Mouse (Mus musculus) ES-E14 (cell line): Measurements from ENCODE around the gene Bpifc. TPM values are rescaled to one million over a fixed set of nuclear protein-coding genes. Genes with fewer than 3 reads are reported as not detected.
A peak's percentile ranks its signal among the peaks of the same experiment; 100 is the strongest.

Experiments
- DNase-seq: peaks from one replicate; pipeline ENCODE4 v3.0.0-alpha.2; 2013; ENCODE audit warnings: low read depth, low spot score
- H3K27ac ChIP-seq: 2 replicates; pipeline ENCODE4 v1.5.1; 2012; ENCODE audit warnings: low read depth, mild to moderate bottlenecking, low read length, moderate library complexity, mixed read lengths; ENCODE audit not compliant: poor library complexity, insufficient read depth, severe bottlenecking
- H3K36me3 ChIP-seq: 2 replicates; pipeline ENCODE4 v1.6.1; 2012; ENCODE audit warnings: mild to moderate bottlenecking, low read length, moderate library complexity, mixed read lengths; ENCODE audit not compliant: control insufficient read depth, poor library complexity, insufficient read depth, severe bottlenecking
- H3K4me1 ChIP-seq, 2 experiments: fragments of 150-350 bp in 1 of 2; sonication (generic) in 1 of 2; 2 replicates each; pipeline ENCODE4 v1.6.1; 2012; ENCODE audit warnings: low read length in 2 of 2, mild to moderate bottlenecking in 1 of 2, mixed read lengths in 1 of 2; ENCODE audit not compliant: control insufficient read depth in 2 of 2, insufficient read depth in 2 of 2, poor library complexity in 1 of 2
- H3K4me3 ChIP-seq, 2 experiments: fragments of 150-350 bp in 1 of 2; sonication (generic) in 1 of 2; 2 replicates each; pipeline ENCODE4 v1.5.1; 2012; ENCODE audit warnings: low read length in 2 of 2, low read depth in 1 of 2, mild to moderate bottlenecking in 1 of 2, mixed read lengths in 1 of 2; ENCODE audit not compliant: insufficient read depth in 1 of 2, poor library complexity in 1 of 2, severe bottlenecking in 1 of 2
- H3K9ac ChIP-seq: 2 replicates; pipeline ENCODE4 v1.6.1; 2012; ENCODE audit warnings: low read depth, mild to moderate bottlenecking, low read length, mixed read lengths; ENCODE audit not compliant: poor library complexity, insufficient read depth, severe bottlenecking
- H3K9me3 ChIP-seq: fragments of 150-350 bp; sonication (generic); 2 replicates; pipeline ENCODE4 v1.6.1; 2012; ENCODE audit warnings: low read depth, mild to moderate bottlenecking, low read length; ENCODE audit not compliant: control insufficient read depth, insufficient read depth
- CHD2 ChIP-seq: IDR thresholded peaks from 2 replicates; pipeline ENCODE4 v1.6.1; 2014; ENCODE audit warnings: mild to moderate bottlenecking, low read depth, low read length, inconsistent platforms
- HCFC1 ChIP-seq: IDR thresholded peaks from 2 replicates; pipeline ENCODE4 v1.6.1; 2012; ENCODE audit warnings: low read length, inconsistent platforms, borderline replicate concordance; ENCODE audit not compliant: insufficient read depth
- MAFK ChIP-seq: IDR thresholded peaks from 2 replicates; pipeline ENCODE4 v1.6.1; 2014; ENCODE audit warnings: mild to moderate bottlenecking, low read depth, low read length, inconsistent platforms; ENCODE audit not compliant: insufficient read depth
- ZC3H11A ChIP-seq: IDR thresholded peaks from 2 replicates; pipeline ENCODE4 v1.6.1; 2012; ENCODE audit warnings: low read depth, mild to moderate bottlenecking, inconsistent platforms, low read length, borderline replicate concordance
- ZNF384 ChIP-seq: IDR thresholded peaks from 2 replicates; pipeline ENCODE4 v1.6.1; 2012; ENCODE audit warnings: low read depth, low read length, inconsistent platforms
- in situ Hi-C, 2 experiments: fragments of 600-800 bp; cut with MboI; formaldehyde crosslinking; loops; one replicate each; pipeline ENCODE4 v1.15.1; 2025; ENCODE audit warnings: low sequenced_read_pairs in 2 of 2, inconsistent platforms in 1 of 2; ENCODE audit not compliant: unreplicated experiment in 2 of 2
- total RNA-seq: library from RNA; depleted of rRNA; stranded (reverse); fragments of 300-350 nt; gene quantifications from 2 replicates; pipeline ENCODE4 v1.2.3, GENCODE M21; 2012

Gene Bpifc
- total RNA-seq, 1 experiment: not detected

- Histone ChIP-seq H3K4me1 (no peaks in the 10 kb centered on the region), H3K9ac (peak within 1 kb of the TSS; percentile 90), H3K4me3 (peak within 1 kb of the TSS; percentile 89 to 91), H3K36me3 (peaks cover 15% of the 10 kb centered on the region), H3K27ac (no peak within 1 kb of the TSS), H3K9me3 (no peaks in the 10 kb centered on the region)
- in situ Hi-C loops: no loop called here
- DNase-seq: peak; percentile 89
- 0 out of 2 replicates have a peak, but pooled peaks have one; percentile 45 for TF ChIP-seq CHD2
- TF ChIP-seq ZNF384: no peak
- TF ChIP-seq HCFC1: peak; percentile 64; the same call in 1 of the 2 replicates
- TF ChIP-seq ZC3H11A: no peak
Observed at GRCm38 (mm10) chr10:85957464-85957950, 54.2 kb downstream of the Bpifc start, which contains the start of gene Rtcb. Gene Rtcb (minus strand): TSS chr10:85957823.

DNA sequence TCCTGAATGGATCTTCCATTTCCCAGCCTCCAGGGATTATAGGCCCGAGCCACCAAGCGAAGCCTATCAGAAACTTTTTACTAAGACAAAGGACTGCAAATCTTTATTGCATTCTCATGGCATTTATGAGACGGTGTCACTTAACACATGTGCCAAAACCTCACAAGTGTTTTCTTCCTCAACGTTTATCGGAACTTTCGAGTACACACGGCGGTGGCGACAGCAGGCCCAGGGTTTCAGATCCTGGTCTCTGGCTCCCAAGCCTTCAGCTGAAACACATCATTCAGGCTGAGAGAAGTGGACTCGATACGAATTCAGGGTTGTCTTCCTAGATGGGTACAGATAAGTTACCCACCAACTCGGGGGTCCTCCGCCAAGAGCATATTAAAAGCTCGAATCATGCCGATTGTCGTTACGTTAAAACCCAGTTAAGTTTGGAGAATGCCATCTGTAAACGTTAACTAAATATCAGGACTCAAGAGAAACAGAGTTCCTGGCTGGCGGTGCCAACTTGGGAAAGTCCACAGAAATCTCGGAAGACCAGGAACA, 54.8 kb downstream of the Bpifc start:
- H3K27ac ChIP-seq: no peak overlapping the region
- in situ Hi-C loops: no loop called here
- H3K9me3 ChIP-seq: no peaks in the 10 kb centered on the region
- no peak for TF ChIP-seq ZC3H11A
- no peak for TF ChIP-seq ZNF384
- no peak for TF ChIP-seq MAFK
- no peak for TF ChIP-seq HCFC1
- no peak for TF ChIP-seq CHD2
- peak overlapping the region; percentile 89 to 91 for H3K4me3 ChIP-seq
- DNase-seq: no peak
- H3K4me1 ChIP-seq: no peaks in the 10 kb centered on the region
- peak overlapping the region; percentile 90 for H3K9ac ChIP-seq
- peaks cover 18% of the 10 kb centered on the region for H3K36me3 ChIP-seq

DNA sequence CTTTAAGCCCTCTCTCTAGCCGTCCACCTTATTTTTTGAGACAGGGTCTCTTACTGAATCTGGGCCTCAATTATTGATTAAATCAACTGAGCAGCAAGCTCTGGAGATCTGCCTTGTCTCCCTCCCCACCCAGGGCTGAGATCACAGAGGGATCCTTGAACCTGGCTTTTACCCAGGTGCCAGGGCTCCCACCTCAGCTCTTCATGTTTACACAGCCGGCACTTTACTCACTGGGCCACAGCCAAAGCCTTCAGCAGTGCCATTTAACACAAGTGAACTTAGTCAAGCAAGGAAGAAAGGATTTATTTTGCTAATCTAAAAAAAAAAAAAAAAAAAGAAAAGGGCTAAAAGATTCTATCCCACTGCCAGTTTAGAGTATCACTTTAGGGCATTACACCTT, 57.3 kb downstream of the Bpifc start:
- no peaks in the 10 kb centered on the region for H3K9me3 ChIP-seq
- no peaks in the 10 kb centered on the region for H3K4me1 ChIP-seq
- H3K4me3 ChIP-seq: no peak overlapping the region
- H3K36me3 ChIP-seq: peaks cover 23% of the 10 kb centered on the region
- H3K27ac ChIP-seq: no peak overlapping the region
- no peak for TF ChIP-seq CHD2
- no peak for TF ChIP-seq ZC3H11A
- TF ChIP-seq ZNF384: no peak
- TF ChIP-seq HCFC1: no peak
- in situ Hi-C loops: no loop called here
- no peak for DNase-seq
- no peak overlapping the region for H3K9ac ChIP-seq

DNA sequence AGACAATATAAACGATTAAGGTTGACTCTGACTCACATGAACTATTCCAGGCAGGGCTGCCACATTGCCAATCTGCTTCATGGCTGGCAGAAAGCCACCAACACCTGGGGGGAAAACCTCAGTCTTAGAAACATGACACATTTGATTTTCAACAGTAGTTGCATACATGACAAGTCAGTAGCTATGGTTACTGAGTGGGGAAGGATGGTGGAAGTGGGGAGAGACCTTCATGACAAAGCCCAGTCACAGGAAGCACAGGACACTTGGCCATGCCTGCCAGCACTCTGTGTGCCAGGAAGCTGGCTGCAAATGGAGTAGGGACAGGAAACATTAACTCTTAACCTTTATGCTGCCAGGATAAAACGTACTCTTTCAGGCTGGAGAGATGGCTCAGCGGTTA, 58.3 kb downstream of the Bpifc start:
- H3K27ac ChIP-seq: no peak overlapping the region; the same call in 1 of the 2 replicates
- H3K36me3 ChIP-seq: peaks cover 30% of the 10 kb centered on the region
- in situ Hi-C loops: no loop called here
- TF ChIP-seq HCFC1 (no peak), MAFK (no peak), ZC3H11A (no peak), CHD2 (no peak), ZNF384 (no peak)
- H3K9ac ChIP-seq: no peak overlapping the region
- H3K4me3 ChIP-seq: no peak overlapping the region
- H3K4me1 ChIP-seq: no peaks in the 10 kb centered on the region
- no peaks in the 10 kb centered on the region for H3K9me3 ChIP-seq
- no peak for DNase-seq

DNA sequence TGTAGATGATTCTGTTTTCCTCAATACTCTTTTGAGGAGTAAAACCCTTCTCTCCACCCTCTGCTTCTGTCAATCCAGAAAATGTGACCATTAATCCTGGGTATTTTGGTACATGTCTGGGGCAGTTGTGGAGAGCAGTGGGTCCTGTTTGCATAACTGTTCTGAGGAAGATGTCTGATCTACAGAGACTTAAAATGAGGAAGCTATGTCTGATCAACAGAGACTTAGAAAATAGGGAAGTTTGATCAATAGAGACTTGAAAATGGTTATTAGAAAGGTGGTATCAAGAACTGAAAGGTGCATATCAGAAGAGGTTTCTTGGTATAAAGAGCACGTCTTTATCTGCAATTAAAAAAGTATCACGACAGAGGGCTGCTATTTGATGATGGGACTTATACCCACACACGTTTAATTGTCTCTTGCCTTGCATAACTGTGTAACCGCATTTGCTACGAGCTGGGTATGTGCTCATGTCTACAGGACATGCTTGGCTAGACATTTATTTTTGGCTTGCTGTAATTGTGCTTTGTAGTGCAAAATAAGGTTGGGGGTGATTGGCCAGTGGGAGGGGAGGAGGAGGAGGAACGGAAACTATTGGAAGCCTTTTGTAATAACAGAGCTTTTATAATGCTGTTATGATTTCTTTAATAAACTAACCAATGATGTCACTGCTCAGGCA, 59.8 kb downstream of the Bpifc start:
- peaks cover 35% of the 10 kb centered on the region for H3K36me3 ChIP-seq
- DNase-seq: no peak
- in situ Hi-C loops: no loop called here
- H3K9ac ChIP-seq: no peak overlapping the region
- no peak overlapping the region for H3K4me3 ChIP-seq
- H3K9me3 ChIP-seq: no peaks in the 10 kb centered on the region
- TF ChIP-seq HCFC1 (no peak), ZNF384 (no peak), ZC3H11A (no peak), CHD2 (no peak), MAFK (no peak)
- H3K4me1 ChIP-seq: no peaks in the 10 kb centered on the region
- H3K27ac ChIP-seq: no peak overlapping the region
